Mouse (Mus musculus) frontal cortex, postnatal 14 days (tissue): ENCODE results near the gene Csnk2a2.
A peak's percentile ranks its signal among the peaks of the same experiment; 100 is the strongest.

Experiments
- DNase-seq, 2 experiments: peaks; one replicate each; pipeline ENCODE4 v3.0.0; 2022; ENCODE audit warnings: low spot score in 2 of 2

Csnk2a2 gene

DNA sequence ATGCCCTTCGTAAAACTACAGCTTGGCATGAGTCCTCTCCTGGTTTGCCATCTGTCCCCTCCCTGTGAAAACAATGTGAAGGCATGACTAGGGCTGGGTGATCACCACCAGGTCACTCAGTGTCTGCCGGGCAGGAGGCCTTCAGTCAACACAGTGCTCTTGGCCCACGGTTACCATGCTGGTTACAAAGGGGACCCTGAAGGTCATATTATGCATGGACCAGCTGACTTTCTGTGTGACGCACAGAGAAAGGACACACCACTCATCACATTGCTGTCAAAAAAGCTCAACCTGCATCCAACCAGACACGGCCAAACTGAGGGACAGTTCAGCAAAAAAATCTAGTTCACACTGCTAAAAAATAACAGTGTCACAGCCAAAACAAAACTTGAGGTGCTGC, at the start of gene Csnk2a2:
Gene Csnk2a2 (minus strand): TSS at position 34 of the 400 bp plus-strand sequence.
- DNase-seq: no peak

GRCm38 (mm10) chr8:95539487-95539886, 49.6 kb upstream of the Csnk2a2 start:
- DNase-seq: no peak

DNA sequence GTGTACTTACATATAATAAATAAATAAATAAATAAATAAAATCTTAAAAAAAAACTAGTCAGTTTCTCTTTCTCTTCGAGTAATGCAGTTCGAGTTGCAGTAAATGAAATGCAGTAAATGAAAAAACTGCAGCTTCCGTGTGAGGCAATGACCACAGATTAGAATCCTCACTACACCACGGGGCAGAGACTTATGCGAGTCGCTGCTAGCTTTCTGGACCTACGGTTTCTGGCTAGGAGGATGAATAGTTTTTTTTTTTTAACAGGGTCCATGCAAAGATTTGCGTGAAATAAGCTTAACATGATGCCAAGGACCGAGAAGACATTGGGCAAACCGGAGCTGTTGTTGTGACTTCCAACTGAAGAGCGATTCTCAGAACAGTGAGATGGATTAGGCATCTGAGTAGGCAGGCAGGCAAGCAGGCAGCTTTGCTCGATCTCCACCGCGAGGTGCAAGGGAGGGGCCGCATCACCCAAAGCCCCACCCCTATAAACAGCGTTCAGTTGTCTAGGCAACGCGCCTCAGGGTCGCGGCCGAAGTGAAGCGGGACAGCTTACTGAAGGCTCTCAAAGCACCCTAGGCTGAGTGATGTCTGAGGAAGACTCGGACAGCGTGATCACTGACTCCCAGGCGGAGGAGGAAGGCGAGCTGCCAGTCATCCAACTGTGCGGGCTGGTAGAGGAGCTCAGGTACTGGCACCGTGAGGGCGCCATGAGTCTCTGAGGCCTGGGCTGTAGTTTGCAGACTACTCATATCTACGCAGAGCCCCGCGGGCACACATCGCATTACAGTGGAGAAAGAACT, 43.9 kb upstream of the Csnk2a2 start, which contains the start of gene Ccdc113:
Gene Ccdc113 (plus strand): TSS at position 502 of the 804 bp plus-strand sequence.
- DNase-seq: peak; percentile 37 to 48

- DNase-seq: no peak
These were observed 42.4 kb upstream of the Csnk2a2 start for GRCm38 (mm10) chr8:95532206-95532605.

- DNase-seq: no peak
These were observed 39.0 kb upstream of the Csnk2a2 start for GRCm38 (mm10) chr8:95528750-95529310.

GRCm38 (mm10) chr8:95528194-95528593, 38.4 kb upstream of the Csnk2a2 start:
- DNase-seq: no peak

GRCm38 (mm10) chr8:95523991-95524390, 34.2 kb upstream of the Csnk2a2 start:
- DNase-seq: no peak

DNA sequence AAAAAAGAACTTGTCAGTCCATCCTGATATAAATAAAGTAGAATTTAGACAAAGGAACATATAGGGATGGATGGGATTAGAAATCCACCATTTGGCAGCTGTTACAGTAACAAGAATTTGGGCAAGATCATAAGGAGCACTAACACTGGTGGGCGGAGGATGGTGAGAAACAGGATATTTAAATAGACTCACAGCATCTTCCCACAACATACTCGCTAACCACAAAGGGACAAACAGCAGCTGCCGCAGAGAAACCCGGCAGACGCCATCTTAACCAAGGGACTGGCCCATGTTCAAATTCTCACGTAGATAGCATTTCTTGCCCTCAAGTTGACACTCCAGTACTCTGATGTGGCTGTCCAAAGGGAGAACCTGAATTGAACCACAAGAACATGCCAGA, 27.1 kb upstream of the Csnk2a2 start:
- DNase-seq: no peak

- DNase-seq: no peak
These were observed 23.4 kb upstream of the Csnk2a2 start for GRCm38 (mm10) chr8:95513219-95513618.

GRCm38 (mm10) chr8:95512257-95512656, 22.4 kb upstream of the Csnk2a2 start:
- DNase-seq: no peak

DNA sequence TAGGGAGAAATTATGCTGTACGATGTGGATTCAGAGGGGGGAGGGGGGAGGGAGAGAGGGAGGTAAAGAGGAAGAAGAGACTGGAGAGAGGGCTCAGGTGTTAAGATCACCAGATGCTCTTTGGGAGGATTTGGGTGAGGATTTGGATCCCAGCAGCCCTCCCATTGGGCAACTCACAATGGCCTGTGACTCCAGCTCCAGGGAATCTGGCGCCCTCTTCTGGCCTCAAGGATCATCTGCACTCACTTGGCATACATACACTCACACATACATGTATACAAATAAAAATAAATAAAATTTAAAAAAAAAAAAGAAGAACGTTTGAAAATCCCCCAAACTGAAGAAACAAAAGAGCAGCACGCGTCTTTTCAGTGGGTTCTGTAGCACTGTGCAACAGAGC, 16.4 kb upstream of the Csnk2a2 start:
- no peak for DNase-seq

DNA sequence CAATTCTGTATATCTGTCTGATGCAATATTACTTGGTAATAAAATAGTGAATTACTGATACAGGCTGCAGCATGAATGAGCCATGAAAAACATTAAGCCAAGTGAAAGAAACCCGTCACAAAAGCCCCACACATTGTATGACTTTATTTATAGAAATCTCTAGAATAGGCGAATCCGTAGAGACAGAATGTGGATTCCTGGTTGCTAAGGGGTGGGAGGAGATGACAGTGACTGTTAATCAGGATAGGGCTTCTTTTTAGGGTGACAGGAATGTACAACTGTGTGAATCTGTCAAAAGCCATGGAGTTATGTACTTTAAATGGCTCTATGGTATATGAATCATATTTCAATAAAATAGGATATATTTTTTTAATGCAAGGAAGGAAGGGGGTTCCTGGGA, 15.8 kb upstream of the Csnk2a2 start:
- no peak for DNase-seq

DNA sequence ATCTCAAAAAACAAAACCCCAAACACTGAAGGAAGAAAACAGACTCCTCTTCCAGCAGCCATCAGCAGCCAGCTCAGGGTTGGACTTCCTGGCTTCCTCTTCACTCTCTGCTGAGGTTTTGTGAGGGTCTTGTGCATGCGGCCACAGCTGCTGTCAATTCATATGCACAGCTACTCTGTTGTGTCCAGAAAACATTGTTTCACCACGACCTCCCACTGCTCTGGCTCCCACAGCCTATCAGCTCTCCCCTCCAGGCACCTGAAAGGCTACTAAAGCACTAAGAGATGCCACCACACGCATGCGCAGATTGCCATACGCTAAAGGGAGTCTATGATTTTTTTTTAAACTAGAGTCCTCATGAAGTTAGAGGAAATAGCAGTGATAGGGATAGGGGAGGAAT, 15.0 kb upstream of the Csnk2a2 start:
- no peak for DNase-seq

GRCm38 (mm10) chr8:95502431-95502830, 12.6 kb upstream of the Csnk2a2 start:
- no peak for DNase-seq

DNA sequence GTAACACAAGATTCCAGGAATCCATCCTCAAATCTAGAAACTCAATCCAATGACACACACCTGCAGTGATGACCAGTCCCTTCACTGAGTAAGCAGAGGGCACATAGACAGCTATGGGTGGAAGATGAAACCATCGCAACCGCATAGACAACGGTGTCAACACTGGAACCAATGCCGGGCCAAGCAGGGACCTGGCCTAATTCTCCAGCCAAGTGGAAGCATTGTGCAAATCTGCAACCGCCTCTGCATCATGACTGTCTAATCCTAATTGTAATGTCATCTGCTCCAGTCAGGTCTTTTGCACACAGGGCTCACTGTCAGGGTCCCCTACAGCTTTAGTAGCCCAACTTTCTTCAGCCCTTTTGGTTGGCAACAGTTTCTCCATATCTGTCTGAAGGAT, 10.6 kb upstream of the Csnk2a2 start:
- DNase-seq: no peak

GRCm38 (mm10) chr8:95499266-95500064, 9.6 kb upstream of the Csnk2a2 start:
- DNase-seq: no peak

DNA sequence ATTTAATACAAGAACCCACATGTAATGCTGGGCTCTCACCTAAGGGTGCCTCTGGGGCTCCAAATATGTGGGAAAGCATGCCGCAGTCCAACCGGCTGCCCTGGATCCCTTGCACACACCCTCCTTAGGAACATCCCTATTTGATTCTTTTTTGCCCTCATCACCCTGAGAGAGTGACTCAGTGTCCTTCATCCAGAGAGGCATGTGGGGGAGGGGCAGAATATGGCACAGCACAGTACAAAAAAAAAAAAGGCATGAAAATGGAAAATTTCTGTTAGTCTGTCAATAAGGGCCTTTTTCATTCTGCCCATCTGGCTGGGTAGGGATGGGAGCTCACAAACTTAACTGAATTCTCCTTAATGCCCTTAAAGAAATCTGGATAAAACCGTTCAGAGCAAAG, 8.0 kb upstream of the Csnk2a2 start:
- DNase-seq: no peak

- DNase-seq: no peak
These were observed 6.6 kb upstream of the Csnk2a2 start for GRCm38 (mm10) chr8:95496420-95496819.

- no peak for DNase-seq
These were observed 5.6 kb upstream of the Csnk2a2 start for GRCm38 (mm10) chr8:95495444-95495843.

- no peak for DNase-seq
These were observed 2.2 kb upstream of the Csnk2a2 start for GRCm38 (mm10) chr8:95492057-95492456.

GRCm38 (mm10) chr8:95488698-95489332, 1.0 kb downstream of the Csnk2a2 start:
- peak; percentile 24 to 67 for DNase-seq
